Mouse (Mus musculus) urinary bladder, postnatal 10 days (tissue): ENCODE measurements around the gene Naip1.
"Not testable (repeated sequence)": the region's sequence is repeated elsewhere in the genome, so short reads cannot be mapped to it uniquely, and the experiment has no call there.

Experiments
- DNase-seq: peaks from one replicate; pipeline ENCODE4 v3.0.0; 2022; ENCODE audit warnings: low spot score

The Naip1 gene

GRCm38 (mm10) chr13:100452415-100453127 is at the start of gene Naip1:
TSS of gene Naip1 (minus strand) at chr13:100452869.
- not testable (repeated sequence) for DNase-seq

DNA sequence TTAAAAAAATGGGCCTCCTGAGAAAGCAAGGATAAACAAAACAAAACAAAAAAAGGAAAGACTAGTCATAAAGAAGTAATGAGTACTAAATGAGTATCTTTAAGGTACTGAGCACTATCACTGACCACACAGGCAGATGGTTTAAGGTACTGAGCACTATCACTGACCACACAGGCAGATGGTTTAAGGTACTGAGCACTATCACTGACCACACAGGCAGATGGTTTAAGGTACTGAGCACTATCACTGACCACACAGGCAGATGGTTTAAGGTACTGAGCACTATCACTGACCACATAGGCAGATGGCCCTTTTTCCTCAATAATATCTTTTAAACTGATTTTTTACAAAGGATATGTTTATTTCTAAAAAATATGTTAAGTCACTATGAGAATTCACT is 47.0 kb upstream of the Naip1 start:
- not testable (repeated sequence) for DNase-seq

GRCm38 (mm10) chr13:100495337-100495736 is 42.7 kb upstream of the Naip1 start:
- no peak for DNase-seq

- not testable (repeated sequence) for DNase-seq
Observed at GRCm38 (mm10) chr13:100494370-100494769, 41.7 kb upstream of the Naip1 start.

DNA sequence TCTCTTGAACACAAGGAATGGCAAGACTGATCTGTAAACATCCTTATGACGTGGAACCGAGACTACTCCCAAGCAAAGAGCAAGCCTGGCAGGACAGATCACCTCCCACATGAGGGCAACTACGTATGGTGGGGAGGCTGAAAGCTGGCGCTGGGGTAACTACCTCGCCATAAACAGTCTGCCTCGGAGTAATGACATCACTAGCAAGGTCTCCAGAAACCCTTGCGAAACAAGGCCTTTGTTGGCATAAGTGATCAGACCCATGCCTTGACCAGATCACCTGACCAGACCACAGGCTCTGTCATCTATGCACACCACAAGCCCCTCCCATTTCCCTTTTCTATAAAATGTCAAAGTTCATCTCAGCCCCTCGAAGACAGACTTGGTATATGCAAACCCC is 40.6 kb upstream of the Naip1 start:
- no peak for DNase-seq

- DNase-seq = peak; percentile 61
Observed at GRCm38 (mm10) chr13:100492061-100492787, 39.6 kb upstream of the Naip1 start, which contains the start of gene Gtf2h2. TSS of gene Gtf2h2 (minus strand) at chr13:100492579.

- no peak for DNase-seq
Observed at GRCm38 (mm10) chr13:100491623-100492022, 39.0 kb upstream of the Naip1 start.

- DNase-seq = no peak
Observed at GRCm38 (mm10) chr13:100490424-100490823, 37.8 kb upstream of the Naip1 start.

- no peak for DNase-seq
Observed at GRCm38 (mm10) chr13:100483610-100484009, 30.9 kb upstream of the Naip1 start.

DNA sequence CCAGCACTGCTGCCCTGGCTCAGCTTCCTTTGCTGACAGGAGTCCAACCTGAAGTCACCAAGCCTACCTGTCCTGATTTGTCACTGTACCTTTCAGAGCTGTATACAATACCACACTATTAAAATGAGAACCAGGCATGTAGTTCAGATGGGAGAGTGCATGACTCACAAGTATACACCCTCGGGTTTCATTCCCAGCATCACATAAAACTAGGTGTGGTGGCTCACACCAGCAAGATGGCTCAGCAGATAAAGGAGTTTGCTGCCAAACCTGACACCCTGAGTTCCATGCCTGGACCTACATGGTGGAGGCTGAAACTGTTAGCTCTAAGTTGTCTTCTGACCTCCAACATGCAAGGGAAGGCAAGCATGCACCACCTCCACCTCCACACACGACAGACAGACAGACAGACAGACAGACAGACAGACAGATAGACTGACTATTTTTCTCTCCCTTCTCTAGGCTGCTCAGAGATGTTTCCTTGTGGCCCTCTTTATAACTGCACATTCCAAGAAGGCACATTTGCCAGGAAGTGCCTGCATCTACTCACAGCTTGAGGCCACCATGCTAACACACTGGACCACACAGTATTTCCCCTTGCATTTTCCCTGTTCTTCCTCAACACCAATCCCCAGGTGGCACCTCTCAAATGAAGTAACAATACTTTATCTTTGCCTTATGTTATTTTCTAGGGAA is 11.0 kb upstream of the Naip1 start:
- DNase-seq = no peak

DNA sequence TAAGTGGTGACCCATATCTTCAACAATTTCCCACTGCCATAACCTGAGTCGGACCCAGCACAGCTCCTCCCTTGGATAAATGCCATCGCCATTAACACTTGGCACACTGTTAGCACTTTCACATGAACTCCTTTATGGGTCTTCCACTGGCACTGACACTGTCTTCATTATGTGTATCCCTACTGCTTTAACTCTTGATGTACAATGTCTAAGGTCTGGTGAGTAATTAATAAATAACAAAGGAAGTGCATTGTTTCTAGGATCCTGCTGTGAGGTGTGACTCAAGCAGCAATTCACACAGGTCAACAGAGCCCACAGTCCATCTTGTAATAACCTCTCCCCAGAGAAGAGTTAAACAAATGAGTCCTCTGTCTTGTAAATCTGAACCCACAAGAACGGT is 8.7 kb upstream of the Naip1 start:
- DNase-seq = no peak

- DNase-seq = no peak
Observed at GRCm38 (mm10) chr13:100449495-100449894, 3.2 kb downstream of the Naip1 start.

GRCm38 (mm10) chr13:100440116-100440515 is 12.6 kb downstream of the Naip1 start:
- DNase-seq = no peak

GRCm38 (mm10) chr13:100438701-100439100 is 14.0 kb downstream of the Naip1 start:
- no peak for DNase-seq

DNA sequence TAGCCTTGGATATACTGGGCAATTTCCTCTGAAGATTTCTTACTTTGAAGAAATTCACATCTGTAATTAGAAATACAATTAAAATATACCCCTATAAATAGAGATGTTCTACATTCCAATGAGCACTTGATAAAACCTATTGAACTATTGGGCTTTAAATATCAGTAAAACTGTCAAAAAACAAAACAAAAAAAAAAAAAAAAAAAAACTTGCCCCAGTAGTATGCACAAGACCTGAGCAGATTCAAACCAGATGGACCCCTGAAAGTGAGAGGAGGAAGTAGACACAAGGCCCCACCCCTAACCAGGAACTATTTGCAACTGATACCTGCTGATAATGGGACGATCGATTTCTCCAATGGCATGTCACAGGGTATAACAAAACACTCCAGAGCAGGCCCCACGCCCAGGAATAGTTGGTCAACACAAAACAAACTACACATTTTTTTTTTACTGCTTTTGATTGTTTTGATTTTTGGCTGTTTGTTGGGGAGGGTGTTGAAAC is 15.3 kb downstream of the Naip1 start:
- DNase-seq = no peak

DNA sequence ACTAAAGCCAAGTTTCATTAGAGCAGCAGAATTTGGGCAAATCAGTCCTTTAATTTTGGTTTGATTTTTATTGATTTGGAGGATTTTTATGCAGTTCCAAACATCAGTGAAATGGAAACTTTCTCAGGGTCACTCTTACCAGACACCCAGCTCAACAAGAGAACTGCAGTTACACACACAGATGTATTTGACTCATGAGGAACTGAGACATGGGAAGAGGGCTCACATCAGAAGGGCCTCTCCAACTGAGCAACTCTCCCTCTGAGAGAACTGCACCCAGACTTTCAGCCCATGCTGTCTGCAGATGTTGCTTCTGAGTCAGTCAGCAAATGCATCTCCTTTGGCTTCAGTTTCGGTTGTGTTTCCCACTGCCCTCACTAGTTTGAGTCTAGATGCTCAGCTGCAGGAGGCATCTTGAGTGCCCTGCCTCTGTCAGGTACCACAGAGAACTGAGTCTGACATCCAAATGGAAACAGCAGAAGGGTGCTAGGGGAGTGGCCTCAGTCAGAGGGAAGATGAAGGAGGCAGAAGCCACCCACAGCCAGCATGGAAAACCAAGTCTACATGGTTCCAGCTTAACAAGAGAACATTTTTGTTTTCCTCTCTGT is 16.0 kb downstream of the Naip1 start:
- not testable (repeated sequence) for DNase-seq

DNA sequence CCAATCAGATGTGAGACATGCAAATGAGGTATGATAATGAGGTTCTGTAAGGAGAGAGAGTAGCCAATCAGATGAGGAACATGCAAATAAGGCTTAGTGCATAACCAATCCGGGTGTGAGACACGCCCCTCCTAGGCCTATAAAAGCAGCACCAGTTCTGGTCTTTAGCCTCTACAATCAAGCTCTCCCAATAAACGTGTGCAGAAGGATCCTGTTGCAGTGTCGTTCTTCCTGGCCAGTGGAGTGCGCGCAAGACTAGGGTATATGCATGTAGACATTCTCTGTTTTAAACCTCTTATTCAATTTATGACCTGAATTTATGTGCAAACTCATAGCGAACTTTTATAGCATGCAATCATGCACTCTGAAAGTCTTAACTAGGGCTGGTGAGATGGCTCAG is 32.7 kb downstream of the Naip1 start:
- not testable (repeated sequence) for DNase-seq

DNA sequence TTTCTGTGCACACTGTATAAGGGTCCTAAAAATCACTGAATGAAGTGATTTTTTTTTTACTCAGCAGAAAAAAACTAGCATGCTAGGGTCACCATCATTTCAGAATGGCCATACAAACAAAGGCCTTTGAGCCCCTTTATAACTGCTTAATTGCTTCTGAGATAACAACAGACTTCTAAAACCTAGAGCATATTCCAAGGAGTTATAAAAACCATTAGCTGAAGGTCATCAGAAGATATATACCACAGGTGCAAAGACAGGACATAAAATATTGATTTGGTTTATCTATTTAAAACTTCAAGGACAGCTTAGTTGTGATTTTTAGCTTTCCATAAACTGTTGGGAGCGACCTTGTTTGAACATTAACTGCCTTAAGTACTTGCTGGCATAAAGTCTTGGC is 38.2 kb downstream of the Naip1 start:
- no peak for DNase-seq

DNA sequence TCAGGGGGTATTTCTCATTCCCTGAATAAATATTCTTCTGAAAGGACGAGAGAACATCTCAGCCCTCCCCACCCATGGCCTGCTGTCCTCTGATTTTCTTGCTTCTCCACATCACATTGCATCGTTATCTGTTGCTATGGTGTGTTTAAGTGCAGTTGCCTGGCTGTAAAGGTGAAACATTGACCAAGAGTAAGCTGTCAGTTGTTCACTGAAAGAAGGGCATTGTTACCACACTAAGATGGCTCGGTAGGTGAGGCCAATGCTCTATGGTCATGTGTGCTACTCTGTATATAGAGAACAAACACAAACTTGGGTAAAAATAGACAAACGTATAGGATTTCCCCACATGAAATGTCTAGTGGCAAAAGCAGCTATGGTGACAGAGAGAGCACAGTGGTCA is 42.8 kb downstream of the Naip1 start:
- DNase-seq = no peak

GRCm38 (mm10) chr13:100409181-100409580 is 43.5 kb downstream of the Naip1 start:
- no peak for DNase-seq

DNA sequence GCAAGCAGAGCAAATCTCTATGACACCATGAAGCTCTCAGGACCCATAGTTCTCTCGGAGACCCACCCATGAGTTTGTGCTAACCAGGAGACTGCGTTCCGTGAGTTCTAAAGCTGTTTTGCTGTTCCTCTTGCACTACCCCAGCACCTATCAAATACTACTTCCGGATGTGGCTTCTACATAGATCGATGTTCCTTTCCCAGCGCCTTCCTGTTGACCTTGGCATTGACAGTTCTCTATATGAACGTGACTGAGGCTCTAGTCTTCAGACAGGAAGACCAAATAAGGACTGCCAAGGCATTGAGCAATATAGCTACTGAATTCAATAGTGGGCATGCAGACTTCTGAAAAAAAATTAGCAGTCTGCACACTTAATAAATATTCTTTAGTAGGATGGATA is 44.4 kb downstream of the Naip1 start:
- DNase-seq = no peak

DNA sequence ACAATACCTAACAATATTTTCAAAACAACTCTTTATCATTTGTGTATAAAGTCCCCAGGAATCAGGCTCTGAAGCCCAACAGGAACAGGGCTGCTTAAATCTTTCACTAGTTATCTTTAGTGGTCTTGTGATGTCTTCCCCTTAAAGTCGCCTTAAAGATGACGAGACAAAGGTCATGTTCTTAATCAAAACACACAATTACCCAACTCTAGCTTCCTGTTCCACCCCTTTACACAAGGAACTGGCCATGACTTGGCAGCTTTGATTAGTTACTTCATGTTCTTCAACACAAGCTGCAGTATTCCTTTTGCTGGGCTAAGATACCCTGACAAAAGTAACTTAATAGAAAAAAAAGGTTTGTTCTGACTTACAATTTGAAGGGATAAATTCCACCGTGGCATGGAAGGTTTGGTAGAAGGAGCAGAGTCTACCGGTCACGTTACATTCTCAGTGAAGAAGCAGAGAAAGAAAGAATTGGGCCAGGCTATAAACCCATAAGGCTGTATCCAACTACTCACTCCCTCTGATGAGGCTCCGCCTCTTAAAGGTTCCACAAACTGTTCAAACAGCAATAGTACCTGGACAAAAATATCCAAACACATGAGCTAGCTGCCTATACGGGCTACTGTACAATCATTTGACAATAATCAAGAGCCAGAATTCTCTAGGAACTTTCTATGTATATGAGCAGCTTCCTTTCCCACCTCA is 49.6 kb downstream of the Naip1 start:
- not testable (repeated sequence) for DNase-seq
